Mouse (Mus musculus): Measurements from ENCODE around the gene Eya2.
"Not testable (repeated sequence)": the region's sequence is repeated elsewhere in the genome, so short reads cannot be mapped to it uniquely, and the experiment has no call there.

The Eya2 gene

GRCm38 (mm10) chr2:165782324-165782723 lies 187.5 kb downstream of the Eya2 start:
- DNase-seq (ENCODE audit: low read depth) = peak; percentile 66

DNA sequence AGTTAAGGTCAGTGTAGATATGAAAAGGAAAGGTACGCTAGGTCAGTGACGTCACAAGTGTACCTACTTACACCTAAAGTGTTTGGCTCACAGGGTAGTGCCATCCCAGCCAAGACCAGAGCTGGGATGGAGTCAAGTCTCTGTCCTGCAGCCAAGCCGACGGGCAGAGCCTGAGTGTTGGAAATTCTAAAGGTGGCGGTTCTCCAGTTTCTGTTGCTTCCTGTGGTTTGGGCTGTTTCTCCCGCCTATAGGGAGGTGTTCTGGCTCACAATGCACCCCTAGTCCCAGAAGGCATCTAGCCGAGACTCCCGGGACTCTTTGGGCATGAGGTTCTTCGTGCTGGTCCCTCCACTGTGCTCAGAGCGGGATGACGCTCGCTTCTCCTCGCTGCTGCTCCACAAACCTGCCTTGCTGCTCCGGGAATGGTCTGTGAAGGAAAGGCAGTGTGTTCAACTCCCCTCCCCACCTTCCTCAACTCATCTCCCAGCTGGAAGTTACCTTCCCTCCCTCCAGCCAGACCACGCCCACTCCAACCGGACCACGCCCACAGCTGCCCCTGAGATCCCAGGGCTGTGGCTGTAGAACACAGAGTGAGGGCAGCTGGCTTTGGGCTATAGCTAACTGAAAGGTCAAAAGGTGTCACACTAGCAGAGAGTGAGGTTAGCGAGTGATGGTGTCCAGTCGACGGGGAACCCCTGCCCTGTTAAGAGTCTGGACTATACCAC lies 190.6 kb downstream of the Eya2 start:
- DNase-seq (ENCODE audit: low read depth) = no peak

DNA sequence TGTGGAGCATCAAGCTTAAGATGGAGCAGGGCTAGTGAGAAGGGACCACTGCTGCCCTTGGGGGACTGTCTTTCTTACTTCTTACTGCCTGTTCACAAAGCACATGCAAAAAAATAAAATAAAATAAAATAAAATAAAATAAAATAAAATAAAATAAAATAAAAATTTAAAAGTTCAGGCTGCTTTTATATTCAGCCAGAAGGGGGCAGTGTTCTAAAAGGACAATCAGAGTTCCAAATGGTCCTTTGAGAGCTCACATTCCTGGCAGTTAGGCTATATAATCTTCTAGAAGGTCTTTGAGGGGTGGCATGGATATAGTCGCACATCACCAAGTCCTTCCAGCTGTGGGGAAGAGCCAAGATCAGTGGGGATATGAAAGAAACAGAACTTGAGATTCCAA lies 191.6 kb downstream of the Eya2 start:
- peak; percentile 25 for DNase-seq (ENCODE audit: low read depth)

- DNase-seq (ENCODE audit: low read depth) = peak; percentile 94
Observed at GRCm38 (mm10) chr2:165788005-165788404, 193.2 kb downstream of the Eya2 start.

- DNase-seq (ENCODE audit: low read depth) = no peak
Observed at GRCm38 (mm10) chr2:165788796-165789195, 194.0 kb downstream of the Eya2 start.

DNA sequence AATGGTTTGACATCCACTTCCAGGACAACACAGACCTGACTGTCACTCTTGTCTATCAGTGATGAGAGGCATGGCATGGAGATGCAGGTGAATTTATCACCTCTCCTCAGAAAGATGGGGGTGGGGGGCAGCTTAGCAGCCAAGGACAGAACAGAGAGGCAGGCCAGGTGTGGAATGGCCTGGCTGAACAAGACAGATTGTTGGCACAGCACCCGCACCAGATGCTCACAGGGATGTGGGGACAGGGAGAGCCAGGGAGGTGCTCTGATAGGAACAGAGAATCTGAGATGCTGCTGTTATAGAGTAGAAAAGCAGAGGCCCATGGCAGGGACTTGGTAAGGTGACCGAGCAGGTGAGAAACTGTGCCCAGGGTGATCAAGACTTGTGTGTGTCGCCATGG lies 194.8 kb downstream of the Eya2 start:
- DNase-seq (ENCODE audit: low read depth) = no peak

DNA sequence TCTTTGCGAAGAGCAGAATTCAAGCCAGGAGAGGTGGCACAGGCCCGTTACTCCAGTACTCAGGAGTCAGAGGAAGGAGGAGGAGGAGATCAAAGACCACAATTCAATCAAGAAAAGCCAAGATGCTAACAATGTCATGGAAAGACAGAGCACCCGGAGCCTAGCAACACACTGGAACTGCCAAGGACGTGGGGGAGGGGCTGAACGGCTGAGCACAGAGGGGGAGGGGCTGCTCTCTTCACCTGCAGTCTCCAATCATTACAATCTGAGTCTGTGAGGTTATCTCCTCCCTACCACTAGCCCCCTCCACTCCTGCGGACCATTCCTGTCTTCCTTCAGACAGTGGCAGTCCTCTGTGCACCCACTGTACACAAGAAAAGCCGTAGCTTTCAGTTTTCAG lies 196.2 kb downstream of the Eya2 start:
- no peak for DNase-seq (ENCODE audit: low read depth)

GRCm38 (mm10) chr2:165791657-165792056 lies 196.8 kb downstream of the Eya2 start:
- peak; percentile 60 for DNase-seq (ENCODE audit: low read depth)

DNA sequence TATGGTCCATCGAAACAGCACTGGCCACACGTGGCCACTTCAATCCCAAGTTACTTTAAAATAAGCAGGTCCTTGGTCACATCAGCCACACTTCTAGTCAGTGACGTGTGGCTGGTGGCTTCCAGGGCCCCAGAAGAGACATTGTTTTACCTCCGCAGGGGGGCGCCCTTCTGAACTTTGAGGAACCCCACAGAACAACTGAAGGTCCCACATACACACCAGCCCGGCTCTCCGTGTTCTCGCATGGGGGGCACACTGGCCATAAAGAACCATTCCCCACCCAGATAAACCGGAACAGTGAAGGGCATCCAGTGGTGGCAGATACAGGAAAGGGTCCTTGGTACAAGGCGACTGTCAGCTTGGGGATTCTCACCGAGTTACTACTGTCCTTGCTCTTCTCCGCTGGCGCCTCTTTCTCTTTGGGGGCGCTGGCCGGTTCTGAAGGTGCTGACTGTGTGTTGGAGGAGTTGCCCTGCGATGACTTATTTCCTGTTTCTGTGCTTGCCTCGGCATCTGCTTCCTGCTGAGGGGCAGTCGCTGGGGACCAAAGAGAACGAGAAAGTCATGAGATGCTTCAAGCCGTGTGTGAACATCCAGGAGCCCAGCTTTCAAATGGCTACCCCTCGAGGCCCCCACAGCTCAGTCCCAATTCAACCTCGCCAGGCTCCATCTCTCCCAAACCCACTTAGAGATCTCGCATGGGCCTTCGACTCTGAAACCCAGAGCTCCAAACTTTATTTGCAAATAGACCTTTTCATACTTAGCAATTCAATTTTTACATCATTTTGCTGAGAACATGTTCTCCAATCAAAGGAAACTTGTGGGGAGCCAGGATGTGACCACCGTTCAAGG lies 197.8 kb downstream of the Eya2 start:
- peak; percentile 83 for DNase-seq (ENCODE audit: low read depth)

GRCm38 (mm10) chr2:165793283-165793638 lies 198.4 kb downstream of the Eya2 start:
- DNase-seq (ENCODE audit: low read depth) = peak; percentile 91

- DNase-seq (ENCODE audit: low read depth) = no peak
Observed at GRCm38 (mm10) chr2:165797876-165798275, 203.0 kb downstream of the Eya2 start.

GRCm38 (mm10) chr2:165800174-165800573 lies 205.3 kb downstream of the Eya2 start:
- DNase-seq (ENCODE audit: low read depth) = not testable (repeated sequence)

DNA sequence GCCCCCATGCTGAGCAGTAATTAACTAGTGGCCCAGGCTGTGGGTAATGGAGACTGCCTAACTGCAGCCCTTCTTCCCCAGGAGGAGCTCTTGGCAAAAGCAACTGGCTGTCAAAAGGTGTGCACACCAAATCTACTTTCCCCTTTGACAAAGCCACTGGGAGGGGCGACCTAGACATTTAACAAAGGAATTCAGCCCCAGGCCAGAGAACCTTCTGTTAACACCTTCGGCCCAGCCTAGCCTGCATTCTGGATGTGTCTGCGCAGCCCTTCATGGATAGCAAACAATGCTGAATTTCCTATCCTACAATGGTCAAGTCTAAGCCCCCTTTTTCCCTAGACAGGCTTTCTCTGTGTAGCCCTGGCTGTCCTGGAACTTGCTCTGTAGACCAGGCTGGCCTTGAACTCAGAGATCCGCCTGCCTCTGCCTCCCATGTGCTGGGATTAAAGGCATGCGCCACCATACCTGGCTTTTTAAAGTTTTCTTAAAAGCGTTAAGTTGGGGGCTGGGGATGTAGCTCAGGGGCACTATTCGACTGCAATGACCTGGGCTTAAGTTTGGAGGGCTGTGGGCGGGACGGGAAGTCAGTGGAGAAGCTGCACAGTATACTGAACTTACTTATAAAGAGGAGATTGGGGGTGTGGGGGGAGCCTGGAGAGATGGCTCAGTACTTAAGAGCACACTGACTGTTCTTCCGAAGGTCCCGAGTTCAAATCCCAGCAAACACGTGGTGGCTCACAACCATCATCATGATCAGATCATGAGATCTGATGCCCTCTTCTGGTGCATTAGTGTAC lies 213.5 kb downstream of the Eya2 start:
- DNase-seq (ENCODE audit: low read depth) = no peak

DNA sequence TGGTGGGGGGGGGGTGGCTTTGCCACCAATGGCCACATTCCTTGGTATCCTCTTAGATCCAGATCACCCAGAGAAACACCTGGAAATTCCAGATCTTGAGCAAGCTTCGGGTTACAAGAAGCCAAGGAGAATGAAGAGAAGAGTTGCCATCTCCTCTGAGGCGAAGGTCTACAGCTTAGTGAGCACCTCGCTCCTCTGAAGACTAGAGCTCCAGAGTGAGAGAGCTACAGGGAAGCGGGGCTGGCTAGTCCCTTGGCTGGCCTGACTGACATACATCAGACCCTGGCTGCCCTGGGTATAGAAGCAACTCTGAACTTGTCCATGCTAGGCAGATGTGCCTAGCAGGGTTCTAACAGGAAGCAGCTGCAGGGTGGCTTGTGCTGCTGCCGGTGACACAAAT lies 214.3 kb downstream of the Eya2 start:
- no peak for DNase-seq (ENCODE audit: low read depth)

DNA sequence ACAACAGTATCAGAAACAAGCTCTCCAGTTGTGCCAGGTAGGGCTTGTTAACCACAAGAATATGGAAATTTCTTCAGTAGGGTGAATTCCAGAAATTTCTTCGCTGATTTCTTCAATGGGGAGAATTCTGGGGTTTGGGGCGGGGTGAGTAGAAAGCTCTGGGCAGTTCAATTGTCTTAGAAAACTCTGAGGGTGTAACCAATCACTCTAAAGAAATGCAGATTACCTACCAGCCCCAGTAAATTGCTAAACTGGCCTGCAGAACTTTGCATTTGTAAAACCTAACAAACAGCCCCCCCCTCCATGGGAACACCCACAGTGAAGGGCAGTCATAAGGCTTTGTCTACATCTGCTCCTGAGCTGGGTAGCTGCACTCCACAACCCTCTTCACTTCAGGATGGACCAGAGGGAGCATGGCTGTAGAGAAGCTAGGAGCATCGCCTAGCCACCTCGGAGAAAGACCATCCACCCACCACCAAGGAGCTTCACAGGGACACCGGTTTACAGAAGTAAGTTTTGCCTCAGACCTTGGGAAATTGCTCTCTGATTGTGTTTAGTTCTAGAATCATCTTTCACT lies 215.2 kb downstream of the Eya2 start:
- DNase-seq (ENCODE audit: low read depth) = no peak

GRCm38 (mm10) chr2:165811536-165811935 lies 216.7 kb downstream of the Eya2 start:
- DNase-seq (ENCODE audit: low read depth) = peak; percentile 59

- no peak for DNase-seq (ENCODE audit: low read depth)
Observed at GRCm38 (mm10) chr2:165812889-165813288, 218.1 kb downstream of the Eya2 start.

GRCm38 (mm10) chr2:165815103-165815880 lies 220.5 kb downstream of the Eya2 start:
- no peak for DNase-seq (ENCODE audit: low read depth)

DNA sequence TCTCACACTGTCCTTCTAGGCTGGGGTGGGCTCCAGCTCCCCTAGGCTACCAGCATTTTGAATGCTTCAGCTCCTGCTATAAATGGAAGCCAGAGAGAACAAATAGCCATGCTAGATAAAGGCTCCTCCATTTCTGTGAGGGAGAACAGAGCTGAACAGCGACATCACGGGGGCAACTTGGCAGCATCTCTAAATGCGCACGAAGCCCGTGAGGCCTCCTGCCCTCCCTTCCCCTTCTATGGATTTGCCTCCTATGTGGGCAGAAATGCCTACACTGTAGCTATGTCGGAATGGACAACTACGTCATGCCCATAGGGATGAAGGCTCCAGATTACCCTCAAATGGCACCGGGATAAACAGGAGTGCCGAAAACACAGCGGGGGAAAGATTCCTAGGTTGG lies 222.6 kb downstream of the Eya2 start:
- no peak for DNase-seq (ENCODE audit: low read depth)

DNA sequence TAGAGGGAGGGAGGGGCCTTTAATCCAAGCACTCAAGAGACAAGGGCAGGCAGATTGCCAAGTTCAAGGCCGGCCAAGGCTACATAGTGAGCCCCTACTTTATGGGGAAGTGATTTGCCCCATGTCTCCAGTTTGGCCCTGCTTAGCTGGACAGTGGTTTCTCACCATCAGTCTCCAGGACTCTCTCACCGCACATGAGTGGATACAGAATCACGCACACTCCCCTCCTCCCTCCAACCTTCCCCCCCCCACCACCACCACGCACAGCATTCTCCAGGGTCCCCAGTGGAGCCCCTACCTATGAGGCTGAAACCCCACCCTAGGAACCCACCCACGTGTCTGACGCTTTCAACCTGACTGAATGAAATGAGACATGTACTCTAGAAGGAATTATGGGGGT lies 223.7 kb downstream of the Eya2 start:
- DNase-seq (ENCODE audit: low read depth) = no peak

Data from 416B (cell line).